Mouse (Mus musculus) liver, adult 2 months (tissue): Measurements from ENCODE around the gene Pomt1.

Experiments used
- CTCF ChIP-seq: fragments of 200-500 bp; IDR thresholded peaks from 2 replicates; pipeline ENCODE4 v1.5.1; 2011; ENCODE audit warnings: low read depth, low read length, control low read depth
- POLR2A ChIP-seq: fragments of 200-500 bp; IDR thresholded peaks from 2 replicates; pipeline ENCODE4 v1.6.1; 2011; ENCODE audit warnings: low read length, control low read depth; ENCODE audit not compliant: insufficient read depth; ENCODE audit errors: extremely low read depth

DNA sequence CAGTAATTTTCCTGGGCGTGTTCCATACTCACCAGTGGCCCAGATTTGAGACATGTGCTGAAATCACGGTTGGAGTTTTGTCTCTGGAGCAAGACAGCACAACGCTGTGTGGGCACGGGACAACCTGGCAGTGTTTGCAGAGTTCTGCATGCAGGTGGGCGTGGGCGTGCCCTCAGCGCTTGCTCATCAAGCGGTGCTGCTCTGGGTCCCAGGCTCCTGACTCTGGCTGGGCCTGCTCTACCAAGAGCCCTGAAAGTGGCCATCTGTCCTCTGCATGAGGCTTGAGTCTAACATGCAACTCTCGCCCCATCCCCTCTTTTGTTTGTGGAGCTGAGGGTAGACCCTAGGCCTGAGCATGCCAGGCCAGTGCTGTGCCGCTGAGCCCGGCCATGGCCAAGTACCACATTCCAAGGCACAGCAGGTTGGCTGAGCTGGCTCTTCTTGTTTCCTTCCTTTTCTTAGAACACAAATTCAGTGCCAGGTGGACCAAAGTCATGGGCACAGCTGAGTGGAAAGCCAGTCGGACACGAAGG is 49.3 kb upstream of the Pomt1 start:
- TF ChIP-seq CTCF (no peak), POLR2A (no peak)
